Mouse (Mus musculus) megakaryocyte, embryonic 14.5 days (primary cell): ENCODE data around the gene Poglut1.

ENCODE experiments used
- FLI1 ChIP-seq: IDR thresholded peaks from 2 replicates; pipeline ENCODE4 v1.6.1; 2012; ENCODE audit warnings: low read length, inconsistent platforms, mixed read lengths
- GATA1 ChIP-seq: IDR thresholded peaks from 3 replicates; pipeline ENCODE4 v1.6.1; 2012; ENCODE audit warnings: mixed read lengths, low read length, inconsistent platforms, borderline replicate concordance

DNA sequence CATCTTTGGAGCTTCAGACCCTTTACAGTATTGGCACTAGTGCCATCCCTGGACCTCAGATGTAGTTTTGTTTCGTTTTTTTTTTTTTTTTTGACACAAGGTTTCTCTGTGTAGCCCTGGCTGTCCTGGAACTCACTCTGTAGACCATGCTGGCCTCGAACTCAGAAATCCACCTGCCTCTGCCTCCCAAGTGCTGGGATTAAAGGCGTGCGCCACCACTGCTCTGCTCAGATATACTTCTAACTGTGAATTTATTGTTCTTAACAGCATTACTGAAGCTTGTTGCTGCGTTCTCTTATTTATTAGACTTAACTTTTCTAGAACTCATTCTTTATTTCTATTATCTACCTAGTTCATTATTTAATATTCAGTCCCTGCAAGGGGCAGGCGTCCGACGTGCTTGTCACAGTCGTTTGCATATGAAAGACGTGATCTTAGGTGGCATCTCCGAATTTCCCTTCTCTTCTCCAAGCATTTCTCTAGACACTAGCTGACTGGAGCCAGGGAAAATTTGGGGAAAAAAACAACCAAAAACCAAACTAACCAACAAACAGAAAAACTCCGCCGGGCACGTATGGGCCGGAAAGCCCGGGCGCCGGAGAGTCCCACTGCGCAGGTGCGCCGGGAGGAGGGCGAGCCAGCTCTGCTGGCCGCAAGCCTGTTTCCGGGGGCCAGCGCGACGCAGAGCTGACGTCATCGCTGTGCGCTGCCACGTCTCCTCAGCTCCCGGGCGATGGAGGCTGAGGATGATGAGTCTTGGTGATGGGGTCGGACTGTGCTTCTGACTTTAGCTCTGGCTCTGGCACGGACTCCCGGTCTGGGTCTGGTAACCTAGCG is 12.3 kb upstream of the Poglut1 start:
- no peak for TF ChIP-seq GATA1
- peak; percentile 69; the same call in 1 of the 2 replicates for TF ChIP-seq FLI1
